Mouse (Mus musculus) heart, embryonic 11.5 days (tissue): ENCODE data around the gene Myo16. TPM values are rescaled to one million over a fixed set of nuclear protein-coding genes. Genes with fewer than 3 reads are reported as not detected.

Experiments used
- ATAC-seq: fragments of 200-750 bp; cut with Nextera tagmentation; replicated peaks from 2 replicates; pipeline ENCODE4 v1.8.0; 2017; ENCODE audit warnings: moderate library complexity; ENCODE audit not compliant: insufficient number of reproducible peaks, low FRiP score, low TSS enrichment
- H3K27ac ChIP-seq: fragments of 300-500 bp; sonication (generic); 2 replicates; pipeline ENCODE4 v1.5.1; 2014; ENCODE audit warnings: mild to moderate bottlenecking, low read depth, low read length
- H3K27me3 ChIP-seq: fragments of 300-500 bp; sonication (generic); 2 replicates; pipeline ENCODE4 v1.6.1; 2014; ENCODE audit warnings: mild to moderate bottlenecking, low read length, mixed read lengths; ENCODE audit not compliant: control insufficient read depth, insufficient read depth
- H3K36me3 ChIP-seq: fragments of 300-500 bp; sonication (generic); 2 replicates; pipeline ENCODE4 v1.6.1; 2014; ENCODE audit warnings: mild to moderate bottlenecking, low read length, moderate library complexity, mixed read lengths; ENCODE audit not compliant: control insufficient read depth, insufficient read depth
- H3K4me1 ChIP-seq: fragments of 300-500 bp; sonication (generic); 2 replicates; pipeline ENCODE4 v1.6.1; 2014; ENCODE audit warnings: low read length; ENCODE audit not compliant: control insufficient read depth, insufficient read depth
- H3K4me2 ChIP-seq: fragments of 300-500 bp; sonication (generic); 2 replicates; pipeline ENCODE4 v1.6.1; 2014; ENCODE audit warnings: mild to moderate bottlenecking, moderate library complexity
- H3K4me3 ChIP-seq: fragments of 300-500 bp; sonication (generic); 2 replicates; pipeline ENCODE4 v1.5.1; 2014; ENCODE audit warnings: low read depth, low read length
- H3K9ac ChIP-seq: fragments of 300-500 bp; sonication (generic); 2 replicates; pipeline ENCODE4 v1.6.1; 2014; ENCODE audit warnings: mild to moderate bottlenecking, low read depth, low read length, moderate library complexity
- H3K9me3 ChIP-seq: fragments of 300-500 bp; sonication (generic); replicated peaks from 2 replicates; pipeline ENCODE4 v1.6.1; 2016; ENCODE audit warnings: low read length; ENCODE audit not compliant: control insufficient read depth
- WGBS: fragments of 180-500 bp; shearing (Covaris S2); extraction: QIAGEN DNeasy Blood & Tissue Kit; methylation state at CpG from one replicate; pipeline ENCODE4 v1.1.7; 2014; ENCODE audit not compliant: insufficient replicate concordance; 5-methylcytosine and 5-hydroxymethylcytosine counted together
- polyA plus RNA-seq: library from polyadenylated mRNA; unstranded; fragments of >200 nt; fragmentation: Nextera tagmentation; extraction: Ambion mirVana; gene quantifications from 2 replicates; pipeline ENCODE4 v1.2.1, GENCODE M21; 2014

Gene Myo16
- polyA plus RNA-seq, 1 experiment from 2014 or later, result 2.5 TPM

GRCm38 (mm10) chr8:10519276-10519675 lies 365.6 kb downstream of the Myo16 start:
- Histone ChIP-seq H3K27me3 (no peaks in the 10 kb centered on the region), H3K4me2 (no peak overlapping the region), H3K36me3 (no peaks in the 10 kb centered on the region), H3K9me3 (no peaks in the 10 kb centered on the region), H3K4me1 (no peaks in the 10 kb centered on the region), H3K9ac (no peak overlapping the region), H3K27ac (no peak overlapping the region), H3K4me3 (no peak overlapping the region)
- no peak for ATAC-seq
- 78% methylated on average over 7 of the region's 7 CpGs for WGBS

GRCm38 (mm10) chr8:10521463-10521862 lies 367.8 kb downstream of the Myo16 start:
- Histone ChIP-seq H3K27me3 (no peaks in the 10 kb centered on the region), H3K27ac (no peak overlapping the region), H3K4me3 (no peak overlapping the region), H3K4me2 (no peak overlapping the region), H3K9ac (no peak overlapping the region), H3K4me1 (no peaks in the 10 kb centered on the region), H3K9me3 (no peaks in the 10 kb centered on the region), H3K36me3 (no peaks in the 10 kb centered on the region)
- 75% methylated on average over 4 of the region's 4 CpGs for WGBS
- no peak for ATAC-seq

- Histone ChIP-seq H3K4me2 (no peak overlapping the region), H3K27ac (no peak overlapping the region), H3K27me3 (no peaks in the 10 kb centered on the region), H3K9ac (no peak overlapping the region), H3K4me3 (no peak overlapping the region), H3K36me3 (no peaks in the 10 kb centered on the region), H3K4me1 (no peaks in the 10 kb centered on the region), H3K9me3 (no peaks in the 10 kb centered on the region)
- WGBS, result 76% methylated on average over 4 of the region's 4 CpGs
- ATAC-seq, result no peak
These were observed 372.0 kb downstream of the Myo16 start for GRCm38 (mm10) chr8:10525686-10526085.

GRCm38 (mm10) chr8:10526616-10527015 lies 372.9 kb downstream of the Myo16 start:
- Histone ChIP-seq H3K9me3 (no peaks in the 10 kb centered on the region), H3K27ac (no peak overlapping the region), H3K4me3 (no peak overlapping the region), H3K36me3 (no peaks in the 10 kb centered on the region), H3K9ac (no peak overlapping the region), H3K27me3 (no peaks in the 10 kb centered on the region), H3K4me2 (no peak overlapping the region), H3K4me1 (no peaks in the 10 kb centered on the region)
- no peak for ATAC-seq
- WGBS, result 62% methylated on average over 5 of the region's 5 CpGs

GRCm38 (mm10) chr8:10534619-10535286 lies 381.0 kb downstream of the Myo16 start:
- Histone ChIP-seq H3K36me3 (no peaks in the 10 kb centered on the region), H3K27me3 (no peaks in the 10 kb centered on the region), H3K4me1 (no peaks in the 10 kb centered on the region), H3K9ac (no peak overlapping the region), H3K27ac (no peak overlapping the region), H3K4me2 (no peak overlapping the region), H3K9me3 (no peaks in the 10 kb centered on the region), H3K4me3 (no peak overlapping the region)
- no peak for ATAC-seq
- WGBS, result 79% methylated on average over 16 of the region's 16 CpGs

- H3K9me3 ChIP-seq, result no peaks in the 10 kb centered on the region
- H3K4me3 ChIP-seq, result no peak overlapping the region
- H3K27me3 ChIP-seq, result no peaks in the 10 kb centered on the region
- no peaks in the 10 kb centered on the region for H3K36me3 ChIP-seq
- H3K27ac ChIP-seq, result no peak overlapping the region
- no peak overlapping the region for H3K4me2 ChIP-seq
- WGBS, result 67% methylated on average over 6 of the region's 6 CpGs
- H3K4me1 ChIP-seq, result no peaks in the 10 kb centered on the region
- no peak for ATAC-seq
- H3K9ac ChIP-seq, result no peak overlapping the region
These were observed 384.6 kb downstream of the Myo16 start for GRCm38 (mm10) chr8:10538319-10538718.

- H3K4me3 ChIP-seq, result no peak overlapping the region
- WGBS, result 81% methylated on average over 4 of the region's 4 CpGs
These were observed 386.0 kb downstream of the Myo16 start for GRCm38 (mm10) chr8:10539665-10540064.

GRCm38 (mm10) chr8:10545890-10546289 lies 392.2 kb downstream of the Myo16 start:
- H3K9me3 ChIP-seq, result no peaks in the 10 kb centered on the region; the same call in 1 of the 2 replicates
- no peak overlapping the region for H3K4me3 ChIP-seq
- no peak overlapping the region for H3K4me2 ChIP-seq
- H3K9ac ChIP-seq, result no peak overlapping the region
- WGBS, result 79% methylated on average over 3 of the region's 3 CpGs
- no peak overlapping the region for H3K27ac ChIP-seq
- no peaks in the 10 kb centered on the region for H3K4me1 ChIP-seq
- no peak for ATAC-seq
- H3K36me3 ChIP-seq, result no peaks in the 10 kb centered on the region
- H3K27me3 ChIP-seq, result no peaks in the 10 kb centered on the region

More at GRCm38 (mm10) chr8:10539665-10540064, 386.0 kb downstream of the Myo16 start:
- Histone ChIP-seq H3K27me3 (no peaks in the 10 kb centered on the region), H3K4me1 (no peaks in the 10 kb centered on the region), H3K9me3 (no peaks in the 10 kb centered on the region; the same call in 1 of the 2 replicates), H3K4me2 (no peak overlapping the region), H3K9ac (no peak overlapping the region), H3K36me3 (no peaks in the 10 kb centered on the region), H3K27ac (no peak overlapping the region)
- ATAC-seq, result no peak

- Histone ChIP-seq H3K4me1 (no peaks in the 10 kb centered on the region), H3K9me3 (no peaks in the 10 kb centered on the region; the same call in 1 of the 2 replicates), H3K36me3 (no peaks in the 10 kb centered on the region), H3K4me2 (no peak overlapping the region), H3K9ac (no peak overlapping the region), H3K27me3 (no peaks in the 10 kb centered on the region), H3K27ac (no peak overlapping the region), H3K4me3 (no peak overlapping the region)
- ATAC-seq, result no peak
- 82% methylated on average over 8 of the region's 8 CpGs for WGBS
These were observed 392.8 kb downstream of the Myo16 start for GRCm38 (mm10) chr8:10546519-10546918.
